Mouse (Mus musculus) kidney, adult 18-20 months (tissue): ENCODE data around the gene Ints14.
A peak's percentile ranks its signal among the peaks of the same experiment; 100 is the strongest.
"Not testable (repeated sequence)": the region's sequence is repeated elsewhere in the genome, so short reads cannot be mapped to it uniquely, and the experiment has no call there.

Experiments used
- DNase-seq: peaks from one replicate; pipeline ENCODE4 v3.0.0; 2021

Gene Ints14

DNA sequence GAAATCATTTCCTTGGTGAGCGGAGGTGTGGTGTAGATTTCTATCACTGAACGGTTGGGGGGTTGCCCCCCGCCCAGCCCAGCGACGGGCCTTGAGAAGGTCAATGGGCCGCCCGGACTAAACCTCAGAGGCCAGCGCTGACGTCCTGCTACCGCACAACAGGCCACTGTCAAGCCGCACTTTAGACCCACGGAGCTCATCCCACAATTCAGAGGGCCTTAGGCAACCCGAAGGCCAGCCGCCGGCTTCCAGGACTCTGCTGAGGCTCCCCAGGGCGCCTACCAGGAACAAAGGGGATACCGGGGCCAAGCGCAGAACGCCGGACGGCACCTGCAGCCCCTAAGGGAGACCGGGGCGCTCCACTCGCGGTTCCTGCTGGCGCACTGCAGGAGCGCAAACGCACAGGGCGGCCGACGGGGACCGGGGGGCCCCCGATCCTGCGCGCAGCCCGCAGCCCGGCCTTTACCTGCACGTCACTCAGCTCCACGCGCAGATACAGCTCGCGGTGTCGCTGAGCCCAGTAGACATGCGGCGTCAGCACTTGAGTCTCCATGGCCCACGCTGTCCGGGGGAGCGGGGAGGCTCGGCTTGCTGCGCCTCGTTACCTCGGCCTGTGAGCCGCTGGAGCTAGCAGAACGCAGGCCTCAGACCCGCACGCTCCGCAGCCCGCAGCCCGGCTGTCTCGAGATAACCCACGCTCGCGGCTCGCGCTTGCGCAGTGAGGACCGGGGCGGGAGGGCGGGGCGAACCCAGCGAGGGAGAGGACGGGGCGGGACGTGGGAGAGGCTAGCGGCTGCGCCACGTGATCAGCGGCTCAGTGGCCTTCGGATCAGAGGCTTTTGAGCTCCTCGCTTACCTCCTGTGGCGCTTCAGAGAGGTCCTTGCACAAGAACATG is 60.5 kb downstream of the Ints14 start, which contains the start of gene Hacd3:
Gene Hacd3, minus strand, starts transcription at position 703 of the 896 bp plus-strand sequence.
- peak; percentile 91 for DNase-seq

DNA sequence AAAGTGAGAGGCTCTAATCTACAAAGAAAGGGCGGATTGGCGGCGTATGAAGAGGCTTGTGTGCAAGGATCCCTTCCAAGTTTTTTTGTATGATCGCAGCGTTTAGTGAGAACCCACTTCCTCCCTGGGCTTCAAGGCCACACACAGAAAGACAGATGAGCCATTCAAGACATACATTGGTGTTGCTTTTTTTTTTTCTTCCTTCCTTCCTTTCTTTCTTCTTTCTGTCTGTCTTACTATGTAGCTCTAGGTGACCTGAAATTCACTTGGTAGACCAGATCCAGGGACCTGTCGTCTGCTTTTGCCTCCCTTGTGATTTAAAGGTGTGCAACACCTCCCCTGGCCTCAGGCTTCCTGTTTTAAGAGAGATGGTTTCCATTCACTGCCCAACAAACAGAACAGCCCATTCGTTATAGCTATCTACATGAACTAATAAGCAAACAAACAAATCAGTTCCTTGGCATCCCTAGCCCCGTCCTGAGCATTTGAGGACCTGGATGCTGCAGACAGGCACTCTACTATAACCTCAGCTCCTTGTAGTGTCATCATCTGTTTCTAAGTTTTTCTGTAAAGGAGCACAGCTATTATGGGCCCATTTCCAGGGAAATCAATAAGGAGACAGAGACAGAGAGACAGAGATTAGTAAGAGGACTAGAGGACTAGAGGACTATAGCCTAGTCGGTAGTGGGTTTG is 61.3 kb downstream of the Ints14 start:
- DNase-seq: no peak

DNA sequence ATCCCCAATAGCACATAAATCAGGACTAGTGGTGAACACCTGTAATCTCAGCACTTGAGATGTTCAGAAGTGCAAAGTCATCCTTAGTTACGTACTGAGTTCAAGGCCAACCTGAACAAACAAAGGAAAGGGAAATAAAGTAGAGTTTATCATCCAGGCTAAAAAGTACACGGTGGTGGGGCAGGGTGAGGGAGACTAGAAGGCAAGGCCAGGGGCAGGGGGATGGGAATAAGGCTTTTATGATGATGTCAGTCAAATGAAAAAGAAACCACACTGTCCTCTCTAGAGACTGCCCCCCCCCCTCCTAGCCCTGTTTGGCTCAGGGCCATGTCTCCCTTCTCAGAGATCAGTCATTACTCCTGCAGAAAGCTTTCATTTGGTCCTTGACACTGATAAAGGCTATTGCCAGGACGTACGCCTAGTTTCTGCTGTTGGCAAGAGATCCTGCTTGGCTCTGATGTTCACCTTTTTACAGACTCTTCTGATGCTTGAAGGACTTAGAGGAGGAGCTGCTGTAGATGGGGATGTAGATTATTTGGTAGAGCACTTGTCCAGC is 62.0 kb downstream of the Ints14 start:
- DNase-seq: no peak

DNA sequence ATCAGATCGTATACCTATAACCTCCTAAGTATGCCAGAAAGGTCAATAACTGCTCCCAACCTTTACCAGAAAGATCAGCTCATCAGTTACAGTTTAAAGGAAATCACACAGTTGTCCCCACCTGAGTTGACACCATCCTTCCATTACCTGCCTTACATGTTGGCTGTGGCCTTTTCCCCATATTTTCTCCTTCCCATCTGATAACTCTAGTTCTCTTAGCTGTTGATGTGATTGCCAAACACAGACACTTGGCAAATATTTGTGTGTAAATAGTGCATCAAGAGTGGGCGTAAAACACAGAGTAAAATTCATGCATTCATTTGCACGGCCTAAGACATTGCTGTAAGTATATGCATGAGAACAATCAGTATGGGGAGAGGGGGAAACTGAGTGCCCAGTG is 62.7 kb downstream of the Ints14 start:
- DNase-seq: no peak

DNA sequence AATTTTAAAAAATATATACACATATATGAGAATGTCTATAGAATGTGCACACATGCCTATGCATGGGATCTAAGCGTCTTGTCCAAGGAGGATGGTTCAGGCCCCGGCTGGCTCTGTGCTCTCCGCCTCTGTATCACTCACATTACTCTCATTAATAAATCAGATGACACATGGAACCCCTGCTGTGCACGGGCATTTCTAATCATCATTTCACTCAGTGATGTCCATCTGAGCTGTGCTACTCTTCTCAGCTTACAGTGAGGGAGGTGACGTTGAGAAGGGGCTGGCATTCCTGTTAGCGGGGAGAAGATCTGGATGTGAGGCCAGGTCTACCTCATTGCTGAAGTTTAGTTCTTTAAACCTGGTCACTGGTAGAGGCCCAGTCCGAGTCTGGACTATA is 66.5 kb downstream of the Ints14 start:
- no peak for DNase-seq

DNA sequence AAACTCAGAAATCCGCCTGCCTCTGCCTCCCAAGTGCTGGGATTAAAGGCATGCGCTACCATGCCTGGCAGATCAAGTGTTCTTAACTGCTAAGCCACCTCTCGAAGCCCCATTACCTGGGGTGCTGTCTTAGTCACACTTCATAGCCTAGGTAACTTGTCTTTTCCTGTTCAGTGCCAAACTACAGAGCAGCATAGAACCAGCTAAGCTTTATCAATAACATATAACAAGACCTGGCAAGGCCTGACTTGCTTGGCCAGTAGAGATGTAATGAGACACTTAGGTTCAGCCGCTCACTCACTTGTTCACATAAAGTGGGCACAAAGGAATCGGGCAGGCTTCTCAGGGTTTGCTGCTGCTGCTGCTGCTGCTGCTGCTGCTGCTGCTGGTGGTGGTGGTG is 67.6 kb downstream of the Ints14 start:
- no peak for DNase-seq

DNA sequence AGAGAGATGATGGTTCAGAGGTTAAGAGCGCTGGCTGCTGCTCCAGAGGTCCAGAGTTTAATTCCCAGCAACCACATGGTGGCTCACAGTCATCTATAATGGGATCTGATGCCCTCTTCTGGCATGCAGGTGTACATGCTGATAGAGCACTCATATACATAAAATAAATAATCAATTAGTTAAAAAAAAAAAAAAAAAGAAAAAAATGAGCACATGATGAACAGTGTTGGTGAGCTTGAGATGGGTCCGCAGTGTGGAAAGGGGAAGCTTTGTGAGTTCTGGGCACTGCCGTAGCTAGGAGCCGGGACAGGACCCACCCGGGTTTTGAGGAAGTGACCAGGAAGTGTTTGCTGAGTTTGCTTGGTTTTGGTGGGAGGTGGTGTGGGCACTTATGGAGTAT is 70.7 kb downstream of the Ints14 start:
- not testable (repeated sequence) for DNase-seq

DNA sequence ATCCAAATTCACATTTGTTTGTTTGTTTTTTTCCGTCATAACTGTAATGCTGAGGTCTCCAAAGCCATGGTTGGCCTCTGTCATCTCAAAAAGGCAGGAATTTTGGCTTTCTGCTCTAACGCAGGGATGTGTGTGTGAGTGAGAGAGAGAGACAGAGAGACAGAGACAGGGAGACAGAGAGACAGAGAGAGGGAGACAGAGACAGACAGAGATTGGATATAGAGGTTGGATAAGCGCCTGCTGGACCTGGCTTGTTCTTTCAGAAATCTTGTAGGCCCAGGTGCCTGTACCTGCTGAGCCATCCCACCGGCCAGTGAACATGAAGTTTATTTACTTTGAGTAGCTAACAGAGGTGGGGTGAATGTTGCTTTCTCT is 71.2 kb downstream of the Ints14 start:
- DNase-seq: no peak

DNA sequence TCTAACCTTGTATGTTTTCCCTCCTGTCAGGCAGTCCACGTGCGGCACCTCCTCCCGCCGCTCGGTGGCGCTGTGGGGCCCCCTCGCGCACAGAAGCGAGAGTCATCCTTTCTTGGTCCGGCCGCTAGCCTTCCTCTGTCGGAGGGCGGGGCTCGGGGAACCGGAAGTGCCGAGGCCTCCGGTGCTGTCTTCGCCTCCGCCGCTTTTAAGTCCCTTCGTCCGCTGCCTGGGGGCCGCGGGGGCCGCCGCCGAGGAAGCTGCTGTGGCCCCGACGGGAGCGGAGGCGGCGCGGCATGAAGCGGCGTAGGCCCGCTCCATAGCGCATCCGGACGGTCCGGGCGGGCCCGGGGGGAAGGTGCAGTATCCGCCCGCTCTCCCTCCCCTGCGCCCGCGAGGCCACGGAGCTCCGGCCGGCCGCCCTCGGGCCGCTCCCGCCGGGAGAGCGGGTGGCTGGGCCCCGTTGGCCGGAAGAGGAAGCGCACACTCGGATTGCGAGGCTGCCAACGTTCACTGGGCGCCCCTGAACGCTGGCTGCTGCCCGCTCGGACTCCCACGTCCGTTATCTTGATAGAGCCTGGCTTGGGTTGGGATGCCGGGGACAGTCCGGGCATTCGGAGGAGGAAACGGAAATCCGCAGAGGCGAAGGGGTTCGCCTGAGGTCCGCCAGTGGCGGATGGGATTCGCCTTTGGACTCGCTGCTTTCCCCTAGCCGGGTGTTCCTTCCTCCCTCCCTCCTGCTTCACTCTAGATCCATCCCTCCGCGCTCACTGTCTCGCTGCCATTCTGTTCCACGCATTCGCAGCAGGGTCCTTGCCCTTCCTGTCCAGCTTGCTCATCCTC is 71.8 kb downstream of the Ints14 start, which contains the start of gene Dpp8:
Gene Dpp8, plus strand, starts transcription at position 146 of the 840 bp plus-strand sequence.
- DNase-seq: peak; percentile 95

DNA sequence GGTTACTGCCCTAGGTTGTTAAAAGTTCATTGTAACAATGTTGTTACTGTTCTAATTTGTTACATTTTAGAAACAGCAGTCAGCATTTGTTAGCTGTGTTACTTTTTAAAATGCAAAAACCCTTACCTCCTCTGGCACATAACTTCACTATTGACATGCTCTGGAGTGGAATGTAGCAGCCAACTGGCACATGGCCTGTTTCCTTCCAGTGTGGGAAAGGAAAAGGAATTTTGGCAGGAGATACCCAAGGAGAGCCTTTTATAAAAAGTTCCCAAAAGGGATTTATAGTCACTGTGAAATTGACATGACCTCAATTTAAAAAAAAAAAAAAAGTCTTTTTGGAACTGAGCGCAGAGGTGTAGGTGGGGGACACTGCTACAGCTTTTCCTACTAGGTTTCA is 75.8 kb downstream of the Ints14 start:
- peak; percentile 33 for DNase-seq
